Mouse (Mus musculus): ENCODE measurements around the gene Ddr1. TPM values are rescaled to one million over a fixed set of nuclear protein-coding genes. Genes with fewer than 3 reads are reported as not detected.
A peak's percentile ranks its signal among the peaks of the same experiment; 100 is the strongest.

The Ddr1 gene
- polyA plus RNA-seq, 1 experiment from 2014 or later = 87.2 TPM

DNA sequence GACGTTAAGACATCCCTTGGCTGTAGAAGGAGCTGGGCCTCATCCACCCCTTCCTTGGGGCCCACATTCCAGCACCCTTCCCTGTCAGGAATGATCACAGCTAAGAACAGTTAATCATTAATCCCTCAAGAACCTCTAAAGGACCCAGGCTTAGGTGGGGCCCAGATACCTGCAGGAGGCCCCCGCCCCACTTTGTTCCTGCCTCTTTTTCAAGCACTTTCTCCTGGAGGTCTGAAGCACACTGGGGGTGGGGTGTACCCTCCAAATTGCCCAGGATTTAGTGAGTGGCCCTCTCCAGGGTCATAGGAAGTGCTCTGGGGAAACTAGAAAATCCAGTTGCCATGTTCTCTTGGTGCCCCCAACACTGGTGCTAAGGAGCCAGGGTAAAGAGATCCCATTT, 55.0 kb downstream of the Ddr1 start:
- H3K9ac ChIP-seq (replicated peaks; ENCODE audit: low read length) = no peak overlapping the region
- H3K4me3 ChIP-seq (replicated peaks; ENCODE audit: low read depth, low read length) = no peak overlapping the region
- H3K4me2 ChIP-seq (ENCODE audit: low read length) = no peak overlapping the region
- no peak for ATAC-seq (ENCODE audit: low FRiP score, low TSS enrichment)
- WGBS = 77% methylated on average over 2 of the region's 2 CpGs
- H3K27ac ChIP-seq (replicated peaks; ENCODE audit: low read depth, low read length) = no peak overlapping the region
- no peaks in the 10 kb centered on the region for H3K27me3 ChIP-seq (ENCODE audit: control insufficient read depth, insufficient read depth, low read length)
- H3K36me3 ChIP-seq (ENCODE audit: control insufficient read depth, insufficient read depth, low read length) = no peaks in the 10 kb centered on the region
- H3K4me1 ChIP-seq (ENCODE audit: control insufficient read depth, insufficient read depth, low read length) = no peaks in the 10 kb centered on the region
- H3K9me3 ChIP-seq (ENCODE audit: control insufficient read depth, low read length) = no peaks in the 10 kb centered on the region
- no peak for DNase-seq

DNA sequence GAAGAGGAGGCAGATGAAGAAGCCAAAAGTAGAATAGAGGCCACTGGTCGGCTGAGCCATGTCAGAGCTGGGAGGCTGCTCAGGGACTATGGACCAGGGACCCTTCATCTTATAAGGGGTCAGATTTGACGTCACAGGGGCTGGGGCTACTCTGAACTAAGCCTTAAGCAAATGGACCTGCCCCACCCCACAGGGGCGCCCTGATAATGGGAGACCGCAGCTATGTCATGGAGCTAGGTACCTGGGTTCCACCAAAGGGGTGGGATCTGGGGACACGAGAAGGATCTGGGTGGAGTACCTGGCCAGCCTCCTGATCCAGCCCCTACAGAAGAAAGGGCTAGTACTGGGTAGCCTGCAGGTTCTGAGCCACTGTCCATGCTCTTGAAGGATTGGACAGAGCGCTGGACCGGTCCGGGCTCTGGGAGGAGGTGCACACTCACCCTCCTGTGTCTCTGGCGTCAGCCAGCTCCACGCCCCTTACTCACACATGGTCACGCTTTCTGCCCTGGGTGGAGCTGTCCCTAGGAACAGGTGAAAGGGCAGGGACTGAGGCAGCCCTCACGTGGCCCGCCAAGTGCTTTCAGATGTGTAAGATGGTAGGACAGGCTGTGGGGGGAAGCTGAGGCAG, 60.7 kb downstream of the Ddr1 start, which contains the start of gene Mucl3:
TSS of gene Mucl3 (minus strand) at position 87 of the 628 bp plus-strand sequence.
- Histone ChIP-seq H3K36me3 (ENCODE audit: control insufficient read depth, insufficient read depth, low read length) (no peaks in the 10 kb centered on the region), H3K9me3 (ENCODE audit: control insufficient read depth, low read length) (no peaks in the 10 kb centered on the region), H3K9ac (replicated peaks; ENCODE audit: low read length) (no peak within 1 kb of the TSS), H3K4me1 (ENCODE audit: control insufficient read depth, insufficient read depth, low read length) (no peaks in the 10 kb centered on the region), H3K27ac (replicated peaks; ENCODE audit: low read depth, low read length) (no peak within 1 kb of the TSS), H3K4me3 (replicated peaks; ENCODE audit: low read depth, low read length) (no peak within 1 kb of the TSS), H3K4me2 (ENCODE audit: low read length) (no peak within 1 kb of the TSS), H3K27me3 (ENCODE audit: control insufficient read depth, insufficient read depth, low read length) (no peaks in the 10 kb centered on the region)
- 74% methylated on average over 13 of the region's 13 CpGs for WGBS
- no peak for DNase-seq
- no peak for ATAC-seq (ENCODE audit: low FRiP score, low TSS enrichment)

DNA sequence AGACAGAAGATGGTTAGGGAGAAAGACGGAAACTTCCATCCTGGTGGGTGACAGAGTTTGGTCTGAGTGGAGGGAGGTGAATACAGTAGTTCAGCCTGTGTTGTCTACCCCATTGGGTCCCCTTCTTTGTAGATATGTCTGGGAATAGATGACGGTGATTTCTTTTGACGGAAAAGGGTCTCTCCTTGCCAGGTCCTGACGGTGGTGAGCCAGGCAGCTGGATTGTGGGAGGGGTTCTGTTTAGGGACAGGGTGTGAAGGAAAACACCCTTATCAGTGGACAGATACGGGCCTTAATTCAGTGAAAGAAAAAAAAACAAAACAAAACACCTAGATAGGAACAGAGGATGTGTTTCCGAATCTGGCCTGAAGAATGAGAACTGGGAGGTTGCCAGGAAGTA, 65.1 kb downstream of the Ddr1 start:
- no peak for DNase-seq
- 85% methylated on average over 6 of the region's 6 CpGs for WGBS
- Histone ChIP-seq H3K9me3 (ENCODE audit: control insufficient read depth, low read length) (no peaks in the 10 kb centered on the region), H3K4me1 (ENCODE audit: control insufficient read depth, insufficient read depth, low read length) (no peaks in the 10 kb centered on the region), H3K27me3 (ENCODE audit: control insufficient read depth, insufficient read depth, low read length) (0 out of 2 replicates have a peak, but pooled peaks cover 7% of the 10 kb centered on the region), H3K36me3 (ENCODE audit: control insufficient read depth, insufficient read depth, low read length) (no peaks in the 10 kb centered on the region), H3K9ac (replicated peaks; ENCODE audit: low read length) (no peak overlapping the region), H3K4me2 (ENCODE audit: low read length) (no peak overlapping the region), H3K27ac (replicated peaks; ENCODE audit: low read depth, low read length) (no peak overlapping the region), H3K4me3 (replicated peaks; ENCODE audit: low read depth, low read length) (no peak overlapping the region)
- no peak for ATAC-seq (ENCODE audit: low FRiP score, low TSS enrichment)

DNA sequence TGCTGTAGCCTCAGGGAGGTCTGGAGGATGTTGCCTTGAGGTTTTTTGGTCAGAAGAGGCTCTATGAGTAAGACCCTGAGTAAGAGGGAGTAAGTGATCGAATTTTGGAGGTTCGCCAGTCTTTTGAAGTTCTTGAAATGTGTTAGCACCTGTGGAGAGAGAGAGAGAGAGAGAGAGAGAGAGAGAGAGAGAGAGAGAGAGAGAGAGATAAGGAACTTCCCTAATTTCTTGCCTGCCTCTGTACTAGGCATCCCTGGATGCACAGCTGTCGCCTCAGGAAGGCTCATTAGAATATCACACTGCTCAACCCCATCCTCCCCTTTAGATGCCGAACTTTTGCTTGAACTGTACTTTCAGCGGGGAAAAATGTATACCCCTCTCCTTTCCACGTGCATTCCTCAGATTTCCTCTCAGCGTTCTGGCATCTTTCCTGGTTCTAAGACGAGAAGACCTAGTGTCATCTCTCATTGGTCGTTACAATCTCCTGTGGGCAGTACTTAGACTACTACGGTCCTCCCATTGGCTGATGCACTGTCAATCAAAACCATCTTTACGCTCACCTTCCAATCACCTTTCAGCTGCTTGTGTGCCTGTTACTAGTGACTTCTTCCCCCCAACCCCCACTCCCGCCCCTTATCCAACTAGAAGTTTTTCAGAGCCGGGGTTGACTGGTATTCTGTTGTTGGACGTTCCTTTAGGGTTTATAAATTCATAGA, 65.8 kb downstream of the Ddr1 start:
- Histone ChIP-seq H3K4me1 (ENCODE audit: control insufficient read depth, insufficient read depth, low read length) (no peaks in the 10 kb centered on the region), H3K9me3 (ENCODE audit: control insufficient read depth, low read length) (no peaks in the 10 kb centered on the region), H3K36me3 (ENCODE audit: control insufficient read depth, insufficient read depth, low read length) (no peaks in the 10 kb centered on the region), H3K9ac (replicated peaks; ENCODE audit: low read length) (no peak overlapping the region), H3K27ac (replicated peaks; ENCODE audit: low read depth, low read length) (no peak overlapping the region), H3K4me2 (ENCODE audit: low read length) (peak overlapping the region; percentile 24; the same call in 1 of the 2 replicates), H3K4me3 (replicated peaks; ENCODE audit: low read depth, low read length) (no peak overlapping the region), H3K27me3 (ENCODE audit: control insufficient read depth, insufficient read depth, low read length) (0 out of 2 replicates have a peak, but pooled peaks cover 7% of the 10 kb centered on the region)
- DNase-seq = peak; percentile 82
- peak; percentile 73 for ATAC-seq (ENCODE audit: low FRiP score, low TSS enrichment)
- 33% methylated on average over 14 of the region's 14 CpGs for WGBS

DNA sequence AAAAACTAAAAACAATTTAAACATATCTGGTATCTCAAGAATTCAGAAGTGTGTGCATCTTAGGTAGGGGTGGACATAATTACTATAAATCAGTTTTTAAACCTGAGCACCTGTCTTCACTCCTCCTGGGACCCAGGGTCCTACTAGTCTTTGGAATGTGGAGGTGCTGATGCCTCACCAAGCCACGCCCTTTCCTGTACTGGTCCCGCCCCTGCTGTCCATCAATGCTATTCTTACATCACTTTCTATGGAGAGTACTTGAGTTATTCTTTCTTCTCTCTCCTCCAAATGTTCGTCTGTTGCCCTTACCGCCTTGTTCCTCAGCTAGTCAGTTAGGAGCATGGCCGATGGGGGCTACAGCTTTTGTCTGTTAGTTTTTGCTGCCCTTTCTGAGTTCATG, 68.1 kb downstream of the Ddr1 start:
- H3K4me3 ChIP-seq (replicated peaks; ENCODE audit: low read depth, low read length) = no peak overlapping the region
- 0 out of 2 replicates have a peak, but pooled peaks cover 7% of the 10 kb centered on the region for H3K27me3 ChIP-seq (ENCODE audit: control insufficient read depth, insufficient read depth, low read length)
- ATAC-seq (ENCODE audit: low FRiP score, low TSS enrichment) (no peak), DNase-seq (peak; percentile 43)
- 41% methylated on average over 5 of the region's 5 CpGs for WGBS
- no peak overlapping the region for H3K27ac ChIP-seq (replicated peaks; ENCODE audit: low read depth, low read length)
- no peak overlapping the region for H3K4me2 ChIP-seq (ENCODE audit: low read length)
- no peak overlapping the region for H3K9ac ChIP-seq (replicated peaks; ENCODE audit: low read length)
- no peaks in the 10 kb centered on the region for H3K9me3 ChIP-seq (ENCODE audit: control insufficient read depth, low read length)
- no peaks in the 10 kb centered on the region for H3K36me3 ChIP-seq (ENCODE audit: control insufficient read depth, insufficient read depth, low read length)
- no peaks in the 10 kb centered on the region for H3K4me1 ChIP-seq (ENCODE audit: control insufficient read depth, insufficient read depth, low read length)

DNA sequence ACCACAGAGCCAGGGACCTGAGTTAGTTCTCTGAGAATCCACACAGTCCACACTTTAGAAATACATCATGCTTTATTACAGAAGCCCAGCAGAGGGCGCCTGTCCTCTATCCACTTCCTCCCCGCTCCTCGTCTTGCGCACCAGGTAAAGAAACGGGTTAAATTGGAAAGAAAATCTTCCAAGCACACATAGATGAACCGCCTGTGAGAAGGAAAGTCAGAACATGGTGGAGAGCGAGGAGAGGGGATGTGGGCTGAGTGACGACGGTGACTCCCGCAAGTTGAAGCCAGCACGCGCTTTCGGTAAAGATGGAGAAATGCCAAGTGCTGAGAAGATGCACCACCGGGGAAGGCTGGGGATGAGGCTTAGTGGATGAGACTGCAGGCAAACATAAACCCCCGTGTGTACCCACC, 68.7 kb downstream of the Ddr1 start:
- 1% methylated on average over 15 of the region's 15 CpGs for WGBS
- H3K36me3 ChIP-seq (ENCODE audit: control insufficient read depth, insufficient read depth, low read length) = no peaks in the 10 kb centered on the region
- H3K4me1 ChIP-seq (ENCODE audit: control insufficient read depth, insufficient read depth, low read length) = no peaks in the 10 kb centered on the region
- DNase-seq (peak; percentile 89), ATAC-seq (ENCODE audit: low FRiP score, low TSS enrichment) (peak; percentile 17; the same call in 1 of the 2 replicates)
- H3K9ac ChIP-seq (replicated peaks; ENCODE audit: low read length) = peak overlapping the region; percentile 36; the same call in 1 of the 2 replicates
- H3K27me3 ChIP-seq (ENCODE audit: control insufficient read depth, insufficient read depth, low read length) = 0 out of 2 replicates have a peak, but pooled peaks cover 7% of the 10 kb centered on the region
- H3K9me3 ChIP-seq (ENCODE audit: control insufficient read depth, low read length) = no peaks in the 10 kb centered on the region
- H3K4me3 ChIP-seq (replicated peaks; ENCODE audit: low read depth, low read length) = peak overlapping the region; percentile 30
- peak overlapping the region; percentile 65 for H3K4me2 ChIP-seq (ENCODE audit: low read length)
- H3K27ac ChIP-seq (replicated peaks; ENCODE audit: low read depth, low read length) = 0 out of 2 replicates have a peak overlapping the region, but pooled peaks have one; percentile 8

DNA sequence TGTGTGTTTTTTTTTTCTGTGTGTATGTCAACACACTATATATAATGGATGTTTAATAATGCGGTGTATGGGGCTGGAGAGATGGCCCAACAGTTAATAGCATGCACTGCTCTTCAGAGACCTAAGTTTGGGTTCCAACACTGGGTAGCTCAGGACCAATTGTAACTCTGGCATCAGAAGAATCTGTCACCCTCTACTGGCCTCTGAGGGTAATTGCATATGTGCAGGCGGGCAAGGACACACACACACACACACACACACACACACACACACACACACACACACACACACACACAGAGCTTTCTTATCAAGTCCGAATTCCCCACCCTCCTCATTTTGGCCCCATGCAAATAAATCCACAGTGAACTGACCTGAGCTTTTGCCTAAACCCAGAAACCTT, 69.2 kb downstream of the Ddr1 start:
- H3K9ac ChIP-seq (replicated peaks; ENCODE audit: low read length) = no peak overlapping the region
- H3K36me3 ChIP-seq (ENCODE audit: control insufficient read depth, insufficient read depth, low read length) = no peaks in the 10 kb centered on the region
- WGBS = 61% methylated on average over 3 of the region's 3 CpGs
- no peak overlapping the region for H3K27ac ChIP-seq (replicated peaks; ENCODE audit: low read depth, low read length)
- no peaks in the 10 kb centered on the region for H3K9me3 ChIP-seq (ENCODE audit: control insufficient read depth, low read length)
- H3K4me3 ChIP-seq (replicated peaks; ENCODE audit: low read depth, low read length) = no peak overlapping the region
- H3K4me2 ChIP-seq (ENCODE audit: low read length) = no peak overlapping the region
- no peaks in the 10 kb centered on the region for H3K4me1 ChIP-seq (ENCODE audit: control insufficient read depth, insufficient read depth, low read length)
- DNase-seq (no peak), ATAC-seq (ENCODE audit: low FRiP score, low TSS enrichment) (no peak)
- H3K27me3 ChIP-seq (ENCODE audit: control insufficient read depth, insufficient read depth, low read length) = 0 out of 2 replicates have a peak, but pooled peaks cover 7% of the 10 kb centered on the region

DNA sequence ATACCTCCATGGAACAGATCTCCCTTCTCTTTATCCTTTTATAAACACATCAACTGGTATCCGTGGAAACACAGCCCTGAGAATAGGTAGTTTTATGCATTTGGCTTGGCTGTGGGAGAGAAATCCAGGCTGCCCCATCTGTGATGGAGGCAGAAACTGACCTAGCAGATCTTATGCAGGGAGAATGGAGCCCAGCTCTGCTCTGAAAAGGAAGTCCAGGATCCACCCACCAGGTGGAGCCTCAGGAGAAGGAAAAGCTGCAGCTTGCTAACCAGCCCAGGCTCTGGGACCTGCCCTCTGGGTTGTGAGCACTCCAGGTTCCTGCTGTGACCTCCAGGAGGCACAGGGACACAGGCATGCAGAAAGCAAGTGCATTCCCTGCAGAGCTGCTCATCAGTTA, 70.4 kb downstream of the Ddr1 start:
- Histone ChIP-seq H3K4me1 (ENCODE audit: control insufficient read depth, insufficient read depth, low read length) (no peaks in the 10 kb centered on the region), H3K4me2 (ENCODE audit: low read length) (no peak overlapping the region), H3K27ac (replicated peaks; ENCODE audit: low read depth, low read length) (no peak overlapping the region), H3K9me3 (ENCODE audit: control insufficient read depth, low read length) (no peaks in the 10 kb centered on the region), H3K36me3 (ENCODE audit: control insufficient read depth, insufficient read depth, low read length) (no peaks in the 10 kb centered on the region), H3K9ac (replicated peaks; ENCODE audit: low read length) (no peak overlapping the region), H3K4me3 (replicated peaks; ENCODE audit: low read depth, low read length) (no peak overlapping the region), H3K27me3 (ENCODE audit: control insufficient read depth, insufficient read depth, low read length) (0 out of 2 replicates have a peak, but pooled peaks cover 7% of the 10 kb centered on the region)
- 12% methylated on average over 1 of the region's 1 CpGs for WGBS
- DNase-seq (peak; percentile 63), ATAC-seq (ENCODE audit: low FRiP score, low TSS enrichment) (no peak)

All from midbrain, embryonic 14.5 days (tissue).